Mouse (Mus musculus) intestine, embryonic 16.5 days (tissue): ENCODE measurements around the gene Pxdc1. TPM values are rescaled to one million over a fixed set of nuclear protein-coding genes. Genes with fewer than 3 reads are reported as not detected.

Experiments used
- ATAC-seq: fragments of 200-750 bp; cut with Nextera tagmentation; 2 replicates; pipeline ENCODE4 v1.8.0; 2017; ENCODE audit warnings: moderate TSS enrichment, moderate library complexity
- H3K27ac ChIP-seq: fragments of 300-500 bp; sonication (generic); 2 replicates; pipeline ENCODE4 v1.5.1; 2014; ENCODE audit warnings: mild to moderate bottlenecking, low read length
- H3K27me3 ChIP-seq: fragments of 300-500 bp; sonication (generic); replicated peaks from 2 replicates; pipeline ENCODE4 v1.6.1; 2014; ENCODE audit warnings: low read length, control low read depth, mixed read lengths; ENCODE audit not compliant: control insufficient read depth, insufficient read depth
- H3K36me3 ChIP-seq: fragments of 300-500 bp; sonication (generic); 2 replicates; pipeline ENCODE4 v1.6.1; 2014; ENCODE audit warnings: low read length, control low read depth; ENCODE audit not compliant: control insufficient read depth, insufficient read depth
- H3K4me1 ChIP-seq: fragments of 300-500 bp; sonication (generic); 2 replicates; pipeline ENCODE4 v1.6.1; 2014; ENCODE audit warnings: low read length, control low read depth, mixed read lengths; ENCODE audit not compliant: control insufficient read depth, insufficient read depth
- H3K4me2 ChIP-seq: fragments of 300-500 bp; sonication (generic); 2 replicates; pipeline ENCODE4 v1.6.1; 2014; ENCODE audit warnings: low read depth, low read length, control low read depth
- H3K4me3 ChIP-seq: fragments of 300-500 bp; sonication (generic); 2 replicates; pipeline ENCODE4 v1.5.1; 2014; ENCODE audit warnings: mild to moderate bottlenecking, low read length
- H3K9ac ChIP-seq: fragments of 300-500 bp; sonication (generic); 2 replicates; pipeline ENCODE4 v1.6.1; 2014; ENCODE audit warnings: low read depth, low read length
- H3K9me3 ChIP-seq: fragments of 300-500 bp; sonication (generic); 2 replicates; pipeline ENCODE4 v1.6.1; 2016; ENCODE audit warnings: low read length, control low read depth; ENCODE audit not compliant: control insufficient read depth
- WGBS: fragments of 180-500 bp; shearing (Covaris S2); extraction: QIAGEN DNeasy Blood & Tissue Kit; methylation state at CpG from one replicate; pipeline ENCODE4 v1.1.7; 2014; 5-methylcytosine and 5-hydroxymethylcytosine counted together
- polyA plus RNA-seq: library from polyadenylated mRNA; unstranded; fragments of >200 nt; fragmentation: Nextera tagmentation; extraction: Ambion mirVana; gene quantifications from 2 replicates; pipeline ENCODE4 v1.2.1, GENCODE M21; 2015

Gene Pxdc1
- polyA plus RNA-seq, 1 experiment from 2014 or later = 22.6 TPM

DNA sequence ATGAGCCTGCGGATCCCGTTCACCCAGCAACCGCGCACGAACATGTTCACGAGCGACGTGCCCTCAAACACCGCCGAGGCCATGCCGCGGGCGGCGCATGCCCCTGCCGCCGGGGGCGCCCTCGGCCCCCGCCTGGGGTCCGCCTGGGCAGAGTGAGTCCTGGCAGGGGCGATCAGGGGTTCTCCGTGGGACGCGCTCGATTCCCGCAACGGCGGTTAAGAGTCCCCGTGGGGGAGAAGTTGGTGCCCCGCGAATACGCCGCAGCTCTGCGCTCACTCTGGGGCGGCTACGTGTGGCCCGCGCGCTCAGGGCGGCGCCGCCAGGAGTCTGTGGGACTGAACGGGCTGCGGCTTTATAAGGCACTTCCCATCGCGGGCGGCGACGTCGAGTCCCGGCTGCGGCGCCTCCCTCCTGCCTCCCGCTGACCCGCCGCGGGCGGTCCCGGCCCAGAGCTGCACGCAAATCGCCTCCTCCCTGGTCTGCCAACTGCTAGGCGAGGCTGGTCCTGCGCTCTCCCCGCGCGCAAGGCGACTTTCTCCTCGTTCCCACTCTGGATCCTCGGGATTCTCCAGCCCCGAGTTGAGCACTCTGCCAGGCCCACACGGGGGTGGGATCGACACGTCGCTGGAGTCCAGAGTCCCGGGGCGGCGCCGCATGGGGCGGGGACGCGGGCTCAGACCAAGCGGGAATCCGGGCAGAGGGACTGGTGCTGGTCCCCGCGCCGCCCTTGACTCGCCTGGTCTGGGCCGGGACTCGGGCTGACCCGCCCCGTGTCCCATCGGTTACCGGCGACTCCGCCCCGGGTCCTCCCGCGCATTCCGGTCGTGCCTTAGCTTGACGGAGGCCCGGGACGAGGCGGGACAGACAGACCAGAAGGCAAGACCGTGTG, 689 bp downstream of the Pxdc1 start:
- ATAC-seq = peak; percentile 87
- WGBS = under 1% methylated on average over 103 of the region's 105 CpGs
- H3K36me3 ChIP-seq = no peaks in the 10 kb centered on the region

DNA sequence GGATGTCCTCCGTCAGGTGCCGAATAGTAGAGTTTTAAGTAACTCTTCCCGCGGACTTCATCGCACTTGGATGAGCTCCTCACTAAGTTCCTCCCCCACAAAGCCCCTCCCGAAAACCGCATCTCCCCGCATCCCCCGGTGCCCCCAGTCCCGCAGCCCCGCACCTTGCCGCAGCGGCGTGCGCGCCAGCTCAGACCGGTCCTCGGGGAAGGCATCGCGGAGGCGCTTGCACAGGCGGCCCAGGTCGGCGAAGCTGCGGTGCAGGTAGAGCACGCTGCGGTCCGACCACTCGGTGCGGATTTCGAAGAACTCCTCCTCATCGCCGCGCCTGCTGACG, 1.3 kb downstream of the Pxdc1 start:
- 0 out of 2 replicates have a peak, but pooled peaks cover 2% of the 10 kb centered on the region for H3K27me3 ChIP-seq

More for the DNA sequence above, 689 bp downstream of the Pxdc1 start:
- H3K9me3 ChIP-seq = no peaks in the 10 kb centered on the region
- peaks cover 15% of the 10 kb centered on the region for H3K4me1 ChIP-seq
- peak overlapping the region; percentile 81 for H3K9ac ChIP-seq
- H3K4me2 ChIP-seq = peak overlapping the region; percentile 93
- H3K4me3 ChIP-seq = peak overlapping the region; percentile 62
- peak overlapping the region; percentile 90 for H3K27ac ChIP-seq
- 0 out of 2 replicates have a peak, but pooled peaks cover 2% of the 10 kb centered on the region for H3K27me3 ChIP-seq

DNA sequence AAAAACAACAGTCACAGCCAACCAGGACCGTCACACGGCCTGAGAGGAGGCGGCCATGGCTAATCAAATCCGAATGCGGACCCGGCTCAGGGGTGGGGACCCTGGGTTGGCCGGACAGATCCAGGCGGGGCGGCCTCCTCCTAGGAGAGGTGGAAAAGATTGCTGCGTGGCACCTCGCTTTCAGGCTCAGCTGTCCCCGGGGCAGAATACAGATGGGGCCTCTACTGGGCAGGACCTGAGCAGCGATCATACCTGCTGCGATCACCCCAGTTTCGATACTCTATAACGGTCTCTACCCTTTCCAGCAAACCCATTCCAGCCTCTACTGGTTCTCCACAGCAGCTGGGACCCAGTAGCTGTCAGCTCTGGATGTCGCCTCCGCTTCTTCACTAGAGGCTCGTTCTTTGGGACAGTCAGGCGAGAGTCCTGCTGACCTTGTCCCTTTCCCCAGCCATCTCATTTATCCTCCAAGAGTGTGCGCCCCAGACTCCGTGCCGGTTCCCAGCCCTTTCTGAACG, 1.8 kb downstream of the Pxdc1 start:
- peaks cover 15% of the 10 kb centered on the region for H3K4me1 ChIP-seq
- peak overlapping the region; percentile 69 for H3K27ac ChIP-seq
- peak overlapping the region; percentile 62 for H3K4me3 ChIP-seq
- H3K4me2 ChIP-seq = peak overlapping the region; percentile 93
- H3K36me3 ChIP-seq = no peaks in the 10 kb centered on the region
- peak; percentile 43; the same call in 1 of the 2 replicates for ATAC-seq
- WGBS = 2% methylated on average over 24 of the region's 24 CpGs
- 0 out of 2 replicates have a peak, but pooled peaks cover 2% of the 10 kb centered on the region for H3K27me3 ChIP-seq
- H3K9ac ChIP-seq = peak overlapping the region; percentile 81
- no peaks in the 10 kb centered on the region for H3K9me3 ChIP-seq

More for the DNA sequence above, 1.3 kb downstream of the Pxdc1 start:
- Histone ChIP-seq H3K36me3 (no peaks in the 10 kb centered on the region), H3K9ac (peak overlapping the region; percentile 81), H3K4me3 (peak overlapping the region; percentile 62), H3K27ac (peak overlapping the region; percentile 90), H3K4me2 (peak overlapping the region; percentile 93), H3K4me1 (peaks cover 15% of the 10 kb centered on the region), H3K9me3 (no peaks in the 10 kb centered on the region)
- under 1% methylated on average over 35 of the region's 35 CpGs for WGBS
- peak; percentile 39 for ATAC-seq

- ATAC-seq = peak; percentile 24; the same call in 1 of the 2 replicates
- 0 out of 2 replicates have a peak, but pooled peaks cover 2% of the 10 kb centered on the region for H3K27me3 ChIP-seq
- H3K36me3 ChIP-seq = no peaks in the 10 kb centered on the region
- H3K4me3 ChIP-seq = peak overlapping the region; percentile 62
- H3K9me3 ChIP-seq = no peaks in the 10 kb centered on the region
- peak overlapping the region; percentile 81 for H3K9ac ChIP-seq
- H3K4me1 ChIP-seq = peaks cover 18% of the 10 kb centered on the region
- peak overlapping the region; percentile 69; the same call in 1 of the 2 replicates for H3K27ac ChIP-seq
- WGBS = 20% methylated on average over 10 of the region's 10 CpGs
- peak overlapping the region; percentile 93 for H3K4me2 ChIP-seq
These were observed 2.3 kb downstream of the Pxdc1 start for GRCm38 (mm10) chr13:34650953-34651352.

GRCm38 (mm10) chr13:34650371-34650770, 2.9 kb downstream of the Pxdc1 start:
- Histone ChIP-seq H3K9ac (peak overlapping the region; percentile 81), H3K27me3 (0 out of 2 replicates have a peak, but pooled peaks cover 2% of the 10 kb centered on the region), H3K36me3 (no peaks in the 10 kb centered on the region), H3K9me3 (no peaks in the 10 kb centered on the region), H3K27ac (no peak overlapping the region), H3K4me3 (peak overlapping the region; percentile 62), H3K4me1 (peaks cover 18% of the 10 kb centered on the region), H3K4me2 (peak overlapping the region; percentile 93)
- 62% methylated on average over 6 of the region's 6 CpGs for WGBS
- ATAC-seq = no peak

GRCm38 (mm10) chr13:34647751-34648150, 5.5 kb downstream of the Pxdc1 start:
- Histone ChIP-seq H3K36me3 (no peaks in the 10 kb centered on the region), H3K27ac (no peak overlapping the region), H3K4me3 (no peak overlapping the region), H3K4me2 (no peak overlapping the region), H3K4me1 (peaks cover 12% of the 10 kb centered on the region), H3K9me3 (no peaks in the 10 kb centered on the region), H3K9ac (no peak overlapping the region), H3K27me3 (0 out of 2 replicates have a peak, but pooled peaks cover 2% of the 10 kb centered on the region)
- ATAC-seq = no peak
- 72% methylated on average over 4 of the region's 4 CpGs for WGBS

GRCm38 (mm10) chr13:34647221-34647620, 6.1 kb downstream of the Pxdc1 start:
- no peaks in the 10 kb centered on the region for H3K36me3 ChIP-seq
- H3K9ac ChIP-seq = no peak overlapping the region
- no peaks in the 10 kb centered on the region for H3K9me3 ChIP-seq
- no peak overlapping the region for H3K4me2 ChIP-seq
- no peak for ATAC-seq
- 79% methylated on average over 8 of the region's 8 CpGs for WGBS
- H3K27me3 ChIP-seq = 0 out of 2 replicates have a peak, but pooled peaks cover 2% of the 10 kb centered on the region
- no peak overlapping the region for H3K27ac ChIP-seq
- no peak overlapping the region for H3K4me3 ChIP-seq
- peaks cover 12% of the 10 kb centered on the region for H3K4me1 ChIP-seq

GRCm38 (mm10) chr13:34646240-34646750, 7.0 kb downstream of the Pxdc1 start:
- no peak for ATAC-seq
- Histone ChIP-seq H3K9ac (no peak overlapping the region; the same call in 1 of the 2 replicates), H3K4me1 (peaks cover 8% of the 10 kb centered on the region), H3K9me3 (no peaks in the 10 kb centered on the region), H3K27me3 (no peaks in the 10 kb centered on the region), H3K36me3 (no peaks in the 10 kb centered on the region), H3K4me3 (no peak overlapping the region), H3K27ac (no peak overlapping the region), H3K4me2 (no peak overlapping the region)
- 48% methylated on average over 7 of the region's 7 CpGs for WGBS

DNA sequence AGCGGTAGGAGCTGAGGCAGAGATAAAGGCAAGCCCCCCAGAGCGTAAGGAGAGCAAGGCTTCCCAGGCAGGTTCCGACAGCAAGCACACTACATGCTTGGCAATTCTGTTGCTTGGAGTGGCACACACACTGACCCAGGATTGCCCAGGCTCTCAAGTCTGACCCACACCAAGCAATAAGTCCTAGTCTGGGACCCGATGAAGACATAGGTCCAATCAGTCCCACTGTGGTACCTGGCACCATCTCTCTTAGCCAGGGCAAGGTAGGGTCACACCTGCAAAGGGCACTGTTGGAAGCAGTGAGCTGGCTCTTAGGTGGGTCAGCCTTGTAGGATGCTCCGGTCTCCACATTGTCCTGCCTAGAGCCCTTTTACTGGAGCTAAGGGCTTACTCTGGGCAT, 7.8 kb downstream of the Pxdc1 start:
- 0 out of 2 replicates have a peak, but pooled peaks cover 6% of the 10 kb centered on the region for H3K4me1 ChIP-seq
- ATAC-seq = no peak
- 94% methylated on average over 5 of the region's 5 CpGs for WGBS

More for the DNA sequence above, 7.8 kb downstream of the Pxdc1 start:
- Histone ChIP-seq H3K9me3 (no peaks in the 10 kb centered on the region), H3K27ac (no peak overlapping the region), H3K27me3 (no peaks in the 10 kb centered on the region), H3K9ac (no peak overlapping the region), H3K4me2 (no peak overlapping the region), H3K4me3 (no peak overlapping the region), H3K36me3 (no peaks in the 10 kb centered on the region)
